Mouse (Mus musculus) layer of hippocampus, adult 11-12 months (tissue): ENCODE measurements at regions not wholly inside any gene's neighbourhood (a gene's known extent, or its start where the extent isn't known, plus 50 kb on each side); places are given as distances from the start of the nearest gene placed in this dataset.

Experiments
- DNase-seq: peaks from one replicate; pipeline ENCODE4 v3.0.0; 2022; ENCODE audit warnings: low spot score

- no peak for DNase-seq
Measured at GRCm38 (mm10) chr19:26938911-26939310, 53.2 kb downstream of the Gm815 start.

GRCm38 (mm10) chr19:26944006-26944405 lies 58.3 kb downstream of the Gm815 start:
- DNase-seq = no peak

GRCm38 (mm10) chr19:26946562-26946961 lies 60.9 kb downstream of the Gm815 start:
- no peak for DNase-seq

GRCm38 (mm10) chr19:26948479-26948878 lies 62.8 kb downstream of the Gm815 start:
- no peak for DNase-seq

GRCm38 (mm10) chr19:26949153-26949552 lies 63.5 kb downstream of the Gm815 start:
- no peak for DNase-seq

- DNase-seq = peak; percentile 28
Measured at GRCm38 (mm10) chr19:26953348-26953747, 67.7 kb downstream of the Gm815 start.

GRCm38 (mm10) chr19:26966055-26966760 lies 80.5 kb downstream of the Gm815 start:
- DNase-seq = no peak

- peak; percentile 28 for DNase-seq
Measured at GRCm38 (mm10) chr19:26973058-26973457, 87.4 kb downstream of the Gm815 start.

GRCm38 (mm10) chr19:26973773-26974548 lies 88.3 kb downstream of the Gm815 start:
- no peak for DNase-seq

- no peak for DNase-seq
Measured at GRCm38 (mm10) chr19:26974576-26975204, 89.0 kb downstream of the Gm815 start.

GRCm38 (mm10) chr19:26976604-26977322 lies 91.1 kb downstream of the Gm815 start:
- DNase-seq = no peak

GRCm38 (mm10) chr19:26977887-26978639 lies 92.4 kb downstream of the Gm815 start:
- DNase-seq = no peak

- DNase-seq = no peak
Measured at GRCm38 (mm10) chr19:26978640-26979007, 92.9 kb downstream of the Gm815 start.

GRCm38 (mm10) chr19:26979322-26979721 lies 93.6 kb downstream of the Gm815 start:
- no peak for DNase-seq

GRCm38 (mm10) chr19:26986672-26987071 lies 101.0 kb downstream of the Gm815 start:
- no peak for DNase-seq

GRCm38 (mm10) chr19:26987197-26987596 lies 101.5 kb downstream of the Gm815 start:
- no peak for DNase-seq

- DNase-seq = no peak
Measured at GRCm38 (mm10) chr19:26987909-26988456, 102.3 kb downstream of the Gm815 start.

GRCm38 (mm10) chr19:26994586-26995352 lies 109.1 kb downstream of the Gm815 start:
- no peak for DNase-seq

GRCm38 (mm10) chr19:26999596-26999995 lies 113.9 kb downstream of the Gm815 start:
- DNase-seq = peak; percentile 32

GRCm38 (mm10) chr19:27021930-27022329 lies 136.2 kb downstream of the Gm815 start:
- DNase-seq = no peak

- no peak for DNase-seq
Measured at GRCm38 (mm10) chr19:27022917-27023316, 137.2 kb downstream of the Gm815 start.
